Mouse (Mus musculus) left cerebral cortex, postnatal 14 days (tissue): ENCODE data around the gene Gm45140. TPM values are rescaled to one million over a fixed set of nuclear protein-coding genes. Genes with fewer than 3 reads are reported as not detected.

Experiments
- DNase-seq, 2 experiments: peaks; one replicate each; pipeline ENCODE4 v3.0.0; 2021 to 2022; ENCODE audit warnings: low spot score in 2 of 2, mixed read lengths in 1 of 2
- intact Hi-C: fragments of 180-260 bp; cut with DNase I; formaldehyde crosslinking; loops from one replicate; pipeline ENCODE4 v1.15.1; 2025
- total RNA-seq, 2 experiments: library from RNA; stranded (reverse); gene quantifications; 2 replicates each; pipeline ENCODE4 v1.2.3; 2021

Gene Gm45140
- total RNA-seq, 2 experiments from 2014 or later: 3.2 to 3.5 TPM

DNA sequence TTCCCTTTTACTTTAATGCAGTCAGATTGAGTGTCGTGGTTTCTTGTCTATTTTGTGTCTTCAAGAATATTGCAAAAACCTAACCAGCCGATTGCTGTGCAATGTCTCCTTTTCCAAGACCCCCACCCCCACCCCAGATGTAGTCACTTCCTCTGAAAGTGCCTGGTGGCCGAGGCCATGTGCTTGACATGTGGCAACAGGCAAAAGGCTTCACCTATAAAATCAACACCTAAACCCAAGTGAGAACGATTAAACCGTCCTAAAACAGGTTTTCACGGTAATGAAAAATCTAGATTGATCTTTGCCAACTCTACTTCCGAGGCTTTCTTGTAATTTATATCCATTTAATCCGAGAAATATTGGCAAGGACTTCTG is 14.2 kb upstream of the Gm45140 start:
- intact Hi-C loops: loop anchor here (10.0 kb wide), 1 partner anchor 145 kb away; no protein-coding TSS in a partner anchor
- DNase-seq: no peak

DNA sequence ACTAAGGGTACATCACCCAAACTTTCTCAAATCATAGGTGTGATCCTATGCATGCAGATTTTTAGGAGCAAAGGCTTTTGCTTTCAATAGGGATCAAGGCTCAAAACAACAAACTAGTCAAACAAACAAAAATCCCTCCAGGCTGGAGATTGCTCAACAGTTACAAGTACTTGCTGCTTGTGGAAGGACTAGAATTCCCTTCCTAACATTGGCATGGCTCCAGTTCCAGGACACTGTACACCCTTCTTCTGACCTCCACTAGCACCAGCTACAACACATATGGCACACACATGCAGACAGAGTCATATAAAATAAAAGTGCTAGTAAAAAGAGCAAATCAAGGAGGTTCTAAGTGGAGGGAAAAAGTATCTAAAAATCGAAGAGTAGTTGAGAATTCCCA is 11.2 kb upstream of the Gm45140 start:
- intact Hi-C loops: loop anchor here (10.0 kb wide), 1 partner anchor 148 kb away; no protein-coding TSS in a partner anchor
- DNase-seq: no peak

DNA sequence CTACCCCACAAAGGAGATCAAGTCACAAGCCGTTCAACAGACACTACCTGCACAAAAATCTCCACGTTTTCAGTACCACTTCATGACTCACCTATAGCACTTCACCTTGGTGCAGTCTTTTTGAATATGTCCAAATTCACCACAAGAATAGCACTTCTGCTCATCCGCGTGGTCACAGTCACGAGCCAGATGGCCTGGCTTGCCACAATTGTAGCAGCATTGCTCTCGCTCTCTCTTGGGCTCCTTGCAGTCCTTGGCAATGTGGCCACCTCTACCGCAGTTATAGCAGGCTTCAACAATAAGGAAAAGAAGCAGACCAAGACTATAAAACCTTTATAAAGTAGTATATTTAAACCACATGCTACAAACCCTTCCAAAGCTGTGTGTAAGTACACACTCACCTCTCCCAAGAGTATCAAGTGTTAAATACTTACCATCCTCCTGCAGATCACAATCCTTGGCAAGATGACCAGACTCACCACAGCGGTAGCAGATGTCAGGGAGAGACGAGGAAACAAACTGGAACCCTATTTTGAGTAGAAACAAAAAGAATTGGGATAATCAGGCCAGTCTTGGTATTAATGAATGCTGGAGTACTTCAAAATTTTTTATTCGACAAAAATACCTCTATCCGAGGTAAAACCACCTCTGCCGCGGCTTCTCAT is 9.6 kb upstream of the Gm45140 start:
- DNase-seq: no peak
- intact Hi-C loops: loop anchor here (10.0 kb wide), 1 partner anchor 150 kb away; no protein-coding TSS in a partner anchor

DNA sequence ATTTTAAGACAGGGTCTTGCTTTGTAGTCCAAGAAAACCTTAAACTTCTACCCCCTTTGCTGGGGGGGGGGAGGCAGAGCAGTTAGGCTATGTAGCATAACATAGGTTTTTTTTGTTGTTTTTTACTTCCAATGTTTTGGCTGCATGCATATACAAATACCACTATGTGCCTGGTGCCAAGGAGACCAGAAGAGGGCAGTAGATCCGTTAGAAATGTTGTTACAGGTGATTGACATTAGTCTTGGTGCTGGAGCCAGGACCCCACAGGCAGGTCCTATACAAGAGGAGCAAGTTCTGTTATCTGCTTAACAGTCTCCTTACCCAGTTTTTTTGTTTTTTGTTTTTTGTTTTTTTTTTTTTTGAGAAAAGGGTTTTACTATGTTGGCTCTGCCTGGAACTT is 6.7 kb upstream of the Gm45140 start:
- no peak for DNase-seq
- intact Hi-C loops: loop anchor here (5.0 to 10.0 kb wide), 2 partner anchors 45 to 153 kb away; partner anchors contain the start of gene Copg1

- no peak for DNase-seq
- intact Hi-C loops: loop anchor here (5.0 to 10.0 kb wide), 2 partner anchors 46 to 153 kb away; partner anchors contain the start of gene Copg1
These were observed 6.0 kb upstream of the Gm45140 start for GRCm38 (mm10) chr6:87841635-87842034.

GRCm38 (mm10) chr6:87839797-87840341 is 4.3 kb upstream of the Gm45140 start:
- DNase-seq: no peak
- intact Hi-C loops: loop anchor here (5.0 to 10.0 kb wide), 2 partner anchors 47 to 155 kb away; partner anchors contain the start of gene Copg1

- intact Hi-C loops: no loop called here
- DNase-seq: peak; percentile 97 to 98
These were observed 3.1 kb upstream of the Gm45140 start, which contains the start of gene Isy1 for GRCm38 (mm10) chr6:87838551-87839197. Gene Isy1 (minus strand): TSS chr6:87838798.

DNA sequence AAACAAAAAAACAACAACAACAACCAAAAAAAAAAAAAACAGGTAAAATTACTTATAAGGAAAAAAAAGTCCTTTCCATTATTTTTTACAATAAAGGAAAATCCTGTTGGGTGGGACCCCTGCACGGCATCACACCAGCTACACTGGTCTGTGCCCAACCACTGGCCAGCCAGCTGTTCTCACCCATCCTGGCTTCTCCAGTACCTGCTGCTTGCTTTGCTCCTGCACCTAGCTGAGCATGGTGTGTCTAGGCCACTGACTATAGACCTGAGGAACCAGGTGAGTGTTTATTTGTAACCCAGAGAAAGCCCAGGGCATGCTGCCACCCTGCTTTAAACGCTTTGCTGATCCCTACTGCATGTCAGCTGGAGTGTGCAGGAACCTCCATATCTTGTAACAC is 15.2 kb downstream of the Gm45140 start:
- DNase-seq: no peak
- intact Hi-C loops: no loop called here

DNA sequence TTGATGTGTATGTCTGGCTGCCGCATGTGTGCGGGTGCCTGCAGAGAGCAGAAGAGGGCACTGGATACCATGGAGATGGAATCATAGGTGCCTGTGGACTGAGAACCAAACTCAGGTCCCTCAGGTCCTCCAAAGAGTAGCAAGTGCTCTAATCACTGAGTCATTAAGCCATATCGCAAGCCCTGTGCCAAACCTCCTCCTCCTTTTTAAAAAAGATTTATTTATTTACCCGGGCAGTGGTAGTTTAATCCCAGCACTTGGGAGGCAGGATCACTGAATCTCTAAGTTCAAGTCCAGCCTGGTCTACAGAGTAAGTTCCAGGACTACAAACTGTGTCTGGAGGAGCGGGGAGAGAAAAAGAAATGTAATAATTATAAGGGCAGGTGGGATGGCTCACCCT is 21.1 kb downstream of the Gm45140 start:
- no peak for DNase-seq
- intact Hi-C loops: no loop called here

GRCm38 (mm10) chr6:87812656-87813055 is 22.9 kb downstream of the Gm45140 start:
- intact Hi-C loops: no loop called here
- no peak for DNase-seq

DNA sequence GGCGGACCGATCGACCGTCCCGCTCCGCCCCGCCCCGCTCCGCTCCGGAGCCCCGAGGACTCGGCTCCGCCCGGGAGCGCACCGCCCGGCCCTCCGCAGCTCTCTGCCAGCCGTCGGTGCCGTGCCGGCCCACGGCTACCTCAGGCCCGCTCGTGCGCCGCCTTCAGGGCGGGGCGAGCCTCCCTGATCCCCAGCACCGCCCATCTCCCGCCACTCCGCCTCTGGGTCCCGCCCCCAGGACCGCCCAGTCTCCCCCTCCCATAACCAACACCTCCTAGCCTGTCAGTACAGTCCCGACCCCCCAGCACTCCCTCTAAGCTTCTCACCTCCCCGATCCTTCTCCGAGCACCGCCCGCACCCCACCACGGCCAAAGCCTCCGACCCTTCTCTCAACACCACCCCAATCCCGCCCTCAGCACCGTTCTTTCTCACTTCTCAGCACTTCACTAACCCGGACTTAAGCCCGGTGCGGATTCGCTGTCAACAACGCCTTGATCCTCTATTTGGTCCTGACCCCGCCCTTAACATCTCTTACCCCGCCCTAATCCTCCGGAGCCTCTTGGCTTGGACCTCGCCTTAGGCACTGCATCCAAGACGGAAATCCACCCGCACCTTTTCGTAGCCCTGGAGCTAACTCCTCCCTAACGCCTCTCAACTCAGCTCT is 23.8 kb downstream of the Gm45140 start, which contains the start of gene Rab43:
Gene Rab43, minus strand, starts transcription at position 490 of the 664 bp plus-strand sequence.
- DNase-seq: peak; percentile 82 to 90
- intact Hi-C loops: no loop called here

DNA sequence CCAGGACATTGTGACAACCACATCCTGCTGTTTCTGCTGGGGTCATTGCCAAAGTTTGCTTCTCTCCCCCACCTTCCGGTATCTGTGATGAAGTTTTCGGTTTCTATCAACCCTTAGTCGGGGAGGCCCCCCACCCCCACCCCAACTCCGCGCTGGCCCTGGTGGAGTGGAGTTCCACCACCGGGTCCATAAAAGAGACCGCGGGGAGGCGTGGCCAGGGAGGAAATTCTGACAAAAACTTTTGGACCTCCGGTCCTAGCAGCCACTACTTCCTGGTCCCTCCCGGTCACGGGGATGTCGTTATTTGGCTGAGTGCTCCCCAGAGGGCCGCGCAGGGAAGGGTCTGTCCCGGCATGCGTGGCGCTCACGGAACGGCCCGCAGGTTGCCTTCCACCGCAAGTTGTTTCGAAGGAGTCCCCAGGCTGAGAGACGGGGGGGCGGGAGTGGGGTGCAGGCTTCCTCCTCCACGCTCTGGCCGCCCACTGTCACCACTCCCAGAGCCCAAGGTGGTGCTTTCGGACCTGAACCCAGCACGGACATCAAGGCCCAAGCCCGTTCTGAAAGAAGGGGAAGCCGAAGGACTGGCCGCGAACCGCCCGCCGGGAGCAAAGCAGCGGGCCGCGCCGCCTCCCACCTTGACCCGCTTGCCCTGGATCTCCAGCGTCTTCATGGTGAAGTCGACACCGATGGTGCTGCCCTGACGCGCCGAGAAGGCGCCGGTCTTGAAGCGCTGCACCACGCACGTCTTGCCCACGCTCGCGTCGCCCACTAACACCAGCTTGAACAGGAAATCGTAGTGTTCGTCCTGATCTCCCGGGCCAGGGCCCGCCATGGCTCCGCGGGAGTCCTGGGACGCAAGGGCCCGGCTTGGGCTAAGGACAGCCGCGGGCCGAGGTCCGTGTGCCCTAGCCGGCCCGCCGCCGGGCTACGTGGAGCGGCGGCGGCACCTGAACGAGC is 24.6 kb downstream of the Gm45140 start:
- peak; percentile 47 to 64 for DNase-seq
- intact Hi-C loops: no loop called here

GRCm38 (mm10) chr6:87810311-87810710 is 25.3 kb downstream of the Gm45140 start:
- intact Hi-C loops: no loop called here
- DNase-seq: no peak

GRCm38 (mm10) chr6:87809651-87810161 is 25.9 kb downstream of the Gm45140 start:
- intact Hi-C loops: no loop called here
- no peak for DNase-seq

DNA sequence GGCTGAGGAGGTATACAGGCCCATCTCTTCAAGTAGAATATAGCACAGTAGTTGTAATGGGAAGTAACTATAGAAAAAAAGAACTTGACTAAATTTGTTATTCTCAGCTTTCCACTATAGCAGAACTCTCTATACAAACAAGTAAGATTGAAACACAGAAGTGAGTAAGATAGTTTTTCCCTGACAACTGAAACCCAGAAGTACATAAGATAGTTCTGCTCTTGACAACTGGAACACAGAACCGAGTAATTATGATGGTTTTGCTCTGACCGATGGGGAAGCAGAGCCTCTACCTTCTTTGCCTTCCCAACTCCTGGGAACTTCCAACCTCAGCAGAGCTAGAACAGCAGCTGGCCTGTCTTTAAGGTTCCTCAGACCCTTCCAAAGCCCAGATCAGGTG is 26.5 kb downstream of the Gm45140 start:
- intact Hi-C loops: no loop called here
- no peak for DNase-seq

- intact Hi-C loops: no loop called here
- DNase-seq: no peak
These were observed 27.1 kb downstream of the Gm45140 start for GRCm38 (mm10) chr6:87808521-87808920.

- no peak for DNase-seq
- intact Hi-C loops: no loop called here
These were observed 27.7 kb downstream of the Gm45140 start for GRCm38 (mm10) chr6:87807735-87808440.

- intact Hi-C loops: no loop called here
- DNase-seq: no peak
These were observed 28.7 kb downstream of the Gm45140 start for GRCm38 (mm10) chr6:87806857-87807256.
